Mouse (Mus musculus): ENCODE measurements around the gene Slc18a2.

- no peak for TF ChIP-seq POLR2A (IDR thresholded peaks at IDR 0.05; ENCODE audit: borderline replicate concordance, extremely low read depth, low read depth, low read length)
- no peak for TF ChIP-seq CTCF (IDR thresholded peaks at IDR 0.05; ENCODE audit: insufficient read depth, low read length)
These were observed 2.5 kb downstream of the Slc18a2 start for GRCm38 (mm10) chr19:59263171-59263570.
